Mouse (Mus musculus): ENCODE measurements around the gene D6Wsu163e.

- TF ChIP-seq CTCF (IDR thresholded peaks at IDR 0.05; ENCODE audit: extremely low read depth, insufficient read depth, low read length): no peak
- TF ChIP-seq POLR2A (IDR thresholded peaks at IDR 0.05; ENCODE audit: extremely low read depth, insufficient read depth, low read length): no peak
These were observed 792 bp upstream of the D6Wsu163e start for GRCm38 (mm10) chr6:126938853-126939486.
